Mouse (Mus musculus) thymus, adult 2 months (tissue): ENCODE results near the gene Spn. TPM values are rescaled to one million over a fixed set of nuclear protein-coding genes. Genes with fewer than 3 reads are reported as not detected.

Experiments
- DNase-seq: peaks from one replicate; pipeline ENCODE4 v3.0.0; 2021
- H3K27ac ChIP-seq: fragments of 200-500 bp; 2 replicates; pipeline ENCODE4 v1.5.1; 2012; ENCODE audit warnings: low read length, control low read depth; ENCODE audit not compliant: control insufficient read depth, insufficient read depth
- H3K27me3 ChIP-seq: fragments of 200-500 bp; 2 replicates; pipeline ENCODE4 v1.6.1; 2012; ENCODE audit warnings: mild to moderate bottlenecking, low read length, moderate library complexity, mixed read lengths; ENCODE audit not compliant: control insufficient read depth, insufficient read depth
- H3K36me3 ChIP-seq: fragments of 200-500 bp; 2 replicates; pipeline ENCODE4 v1.6.1; 2012; ENCODE audit warnings: mild to moderate bottlenecking, low read length, moderate library complexity; ENCODE audit not compliant: control insufficient read depth, insufficient read depth
- H3K4me1 ChIP-seq: fragments of 200-500 bp; replicated peaks from 2 replicates; pipeline ENCODE4 v1.6.1; 2012; ENCODE audit warnings: low read length; ENCODE audit not compliant: control insufficient read depth, insufficient read depth
- H3K4me3 ChIP-seq: fragments of 200-500 bp; 2 replicates; pipeline ENCODE4 v1.5.1; 2012; ENCODE audit warnings: mild to moderate bottlenecking, low read length, control low read depth, moderate library complexity; ENCODE audit not compliant: control insufficient read depth, insufficient read depth
- CTCF ChIP-seq: fragments of 200-500 bp; IDR thresholded peaks from 2 replicates; pipeline ENCODE4 v1.5.1; 2012; ENCODE audit warnings: mild to moderate bottlenecking, control low read depth, low read length, moderate library complexity, borderline replicate concordance; ENCODE audit not compliant: control insufficient read depth, poor library complexity, insufficient read depth; ENCODE audit errors: extremely low read depth
- POLR2A ChIP-seq: fragments of 200-500 bp; IDR thresholded peaks from 2 replicates; pipeline ENCODE4 v1.6.1; 2012; ENCODE audit warnings: mild to moderate bottlenecking, low read length, control low read depth, moderate library complexity; ENCODE audit not compliant: control insufficient read depth, poor library complexity, insufficient read depth; ENCODE audit errors: extremely low read depth
- WGBS: fragments of 180-500 bp; shearing (Covaris S2); methylation state at CpG from one replicate; pipeline ENCODE4 v1.1.7; 2018; 5-methylcytosine and 5-hydroxymethylcytosine counted together
- polyA plus RNA-seq: library from polyadenylated mRNA; depleted of rRNA; stranded (reverse); fragments of >200 nt; gene quantifications from 2 replicates; pipeline ENCODE4 v1.2.3, GENCODE M21; 2012

The Spn gene
- polyA plus RNA-seq, 1 experiment, result 135 TPM

DNA sequence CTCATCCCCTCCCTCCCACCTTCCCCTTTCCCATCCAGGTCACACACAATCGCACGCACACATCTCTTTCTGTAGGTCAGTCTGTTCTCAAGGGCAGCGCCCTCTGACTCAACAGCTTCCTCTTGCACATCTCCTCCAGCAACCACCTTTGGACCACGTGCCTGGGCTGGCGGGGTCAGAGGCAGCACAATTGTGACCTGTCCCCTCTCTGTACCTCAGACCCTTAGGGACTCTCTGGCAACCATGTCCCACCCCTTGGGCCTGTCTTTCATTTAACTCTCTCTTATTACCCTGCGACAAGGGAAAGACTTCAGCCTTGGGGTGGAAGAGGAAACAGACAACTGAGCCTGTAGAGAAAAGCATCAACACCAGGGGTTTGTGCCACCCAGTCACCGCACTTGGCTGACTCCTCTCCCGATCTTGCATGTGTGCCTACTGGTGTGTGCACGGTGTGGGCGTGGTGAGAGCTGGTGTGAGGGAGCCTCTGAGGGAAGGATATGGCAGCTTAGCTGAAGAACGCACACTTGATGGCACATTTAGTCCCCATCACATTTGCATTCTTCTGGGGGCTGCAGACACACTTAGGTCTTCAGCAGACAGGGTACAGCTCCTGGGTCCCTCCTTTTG, 2.7 kb downstream of the Spn start:
- no peaks in the 10 kb centered on the region for H3K27me3 ChIP-seq
- no peaks in the 10 kb centered on the region for H3K36me3 ChIP-seq
- no peak for TF ChIP-seq POLR2A
- TF ChIP-seq CTCF, result no peak
- peaks cover 43% of the 10 kb centered on the region for H3K4me1 ChIP-seq
- DNase-seq, result peak; percentile 62
- 16% methylated on average over 11 of the region's 11 CpGs for WGBS
- peak overlapping the region; percentile 7; the same call in 1 of the 2 replicates for H3K27ac ChIP-seq
- H3K4me3 ChIP-seq, result peak overlapping the region; percentile 13

DNA sequence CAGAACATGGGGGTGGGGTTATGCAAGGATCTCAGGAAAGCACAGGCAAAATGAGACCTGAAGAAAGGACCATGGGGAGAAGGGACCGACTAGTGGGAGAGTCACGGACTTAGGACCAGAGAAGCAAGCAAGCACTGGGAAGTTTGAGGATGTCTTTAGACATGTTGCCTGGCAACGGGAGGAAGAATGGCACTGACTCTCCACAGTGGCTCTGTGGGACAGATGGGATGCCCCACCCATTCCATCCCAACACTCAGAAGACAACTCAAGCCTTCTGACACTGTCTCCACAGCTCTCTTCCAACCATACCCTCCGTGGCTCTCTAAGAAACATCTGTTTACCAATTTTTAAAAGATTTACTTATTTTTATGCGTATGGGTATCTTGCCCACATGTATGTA, 4.5 kb downstream of the Spn start:
- no peak overlapping the region for H3K4me3 ChIP-seq
- no peak for TF ChIP-seq CTCF
- no peak for TF ChIP-seq POLR2A
- H3K36me3 ChIP-seq, result no peaks in the 10 kb centered on the region
- no peak for DNase-seq
- 88% methylated on average over 5 of the region's 5 CpGs for WGBS
- no peaks in the 10 kb centered on the region for H3K27me3 ChIP-seq
- no peak overlapping the region for H3K27ac ChIP-seq
- peaks cover 43% of the 10 kb centered on the region for H3K4me1 ChIP-seq

DNA sequence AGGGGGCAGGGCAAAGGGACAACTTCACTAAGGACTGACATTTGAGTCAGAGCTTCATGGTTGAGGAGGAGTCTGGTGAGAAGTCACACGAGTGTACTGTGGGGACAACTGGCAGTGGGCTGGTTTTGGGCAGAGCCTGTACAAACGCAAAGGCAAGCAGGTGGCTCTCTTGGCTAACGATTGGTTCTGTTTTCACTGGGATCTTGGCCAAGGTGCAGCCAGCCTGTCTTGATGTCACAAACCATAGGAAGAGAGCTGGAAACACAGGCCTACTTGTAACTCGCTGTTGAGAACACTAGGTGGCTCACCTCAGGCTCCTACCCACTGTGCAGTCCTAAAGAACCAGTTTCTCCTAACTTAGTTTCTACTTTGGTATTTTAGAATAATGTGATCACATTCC, 8.0 kb downstream of the Spn start:
- peak; percentile 34 for DNase-seq
- H3K27ac ChIP-seq, result no peak overlapping the region
- no peak for TF ChIP-seq CTCF
- peaks cover 19% of the 10 kb centered on the region for H3K4me1 ChIP-seq
- 14% methylated on average over 4 of the region's 4 CpGs for WGBS
- H3K27me3 ChIP-seq, result no peaks in the 10 kb centered on the region
- no peaks in the 10 kb centered on the region for H3K36me3 ChIP-seq
- H3K4me3 ChIP-seq, result no peak overlapping the region

DNA sequence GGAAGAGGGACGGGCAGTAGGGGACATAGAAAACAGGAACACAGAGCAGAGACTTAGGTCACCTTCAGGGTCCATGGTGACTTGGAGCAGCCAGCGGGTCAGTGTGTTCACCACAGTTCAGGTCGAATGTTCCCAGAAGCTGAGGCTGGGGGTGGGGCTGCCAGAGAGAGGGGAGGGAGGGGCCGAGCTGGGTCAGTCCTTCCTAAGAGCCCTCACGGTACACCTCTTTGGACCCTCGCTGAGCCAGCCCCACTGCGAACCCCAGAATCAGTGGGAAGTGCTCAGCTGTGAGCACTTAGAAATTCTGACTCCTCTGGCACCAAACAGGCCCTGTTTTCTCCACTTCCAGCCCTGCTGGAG, 15.7 kb downstream of the Spn start, which contains the start of gene Qprt:
Gene Qprt (minus strand): TSS at position 316 of the 360 bp plus-strand sequence.
- 90% methylated on average over 7 of the region's 7 CpGs for WGBS
- TF ChIP-seq POLR2A (no peak), CTCF (no peak)
- H3K4me1 ChIP-seq, result peaks cover 5% of the 10 kb centered on the region
- H3K27ac ChIP-seq, result no peak within 1 kb of the TSS
- no peaks in the 10 kb centered on the region for H3K36me3 ChIP-seq
- no peaks in the 10 kb centered on the region for H3K27me3 ChIP-seq
- no peak within 1 kb of the TSS for H3K4me3 ChIP-seq
- no peak for DNase-seq

DNA sequence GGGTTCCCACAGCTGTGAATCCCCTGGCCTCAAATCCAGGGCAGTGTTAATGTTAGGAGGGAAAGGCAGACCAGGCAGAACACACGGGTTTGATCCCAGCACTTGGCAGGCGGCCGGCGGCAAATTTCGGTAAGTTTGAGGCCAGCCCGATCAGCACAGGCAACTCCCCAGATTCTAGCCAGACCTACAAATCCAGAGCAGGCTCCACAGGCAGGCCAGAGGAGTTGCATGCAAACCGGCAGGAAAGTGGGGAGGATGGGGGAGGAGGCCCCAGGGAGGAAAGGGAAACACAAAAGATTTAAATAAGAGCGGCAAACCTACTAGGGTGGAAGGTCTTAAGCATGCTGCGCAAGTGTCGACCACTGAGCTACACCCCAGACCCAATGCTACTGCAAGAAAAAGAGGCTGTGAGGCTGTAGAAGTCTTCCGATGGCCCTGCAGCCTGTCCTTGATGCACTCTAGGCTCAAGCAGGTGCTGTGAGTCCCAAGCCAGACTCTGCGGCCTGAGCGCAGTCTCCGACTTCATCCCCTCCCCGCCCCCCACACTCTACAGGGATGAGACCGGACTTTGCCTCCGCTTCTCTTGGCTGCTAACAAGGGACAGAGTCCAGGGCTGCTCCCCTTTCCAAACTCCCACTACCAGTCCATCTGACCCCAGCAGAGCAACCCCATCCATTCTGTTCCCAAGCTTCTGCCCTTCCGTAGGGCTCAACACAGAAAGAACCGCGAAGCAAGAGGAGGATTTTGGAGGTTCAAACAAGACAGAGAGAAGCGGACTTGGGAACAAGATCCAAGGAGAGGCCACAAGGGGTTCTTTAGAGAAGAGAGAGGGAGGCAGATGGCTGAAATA, 16.3 kb downstream of the Spn start:
- 90% methylated on average over 21 of the region's 21 CpGs for WGBS
- H3K36me3 ChIP-seq, result no peaks in the 10 kb centered on the region
- no peak overlapping the region for H3K27ac ChIP-seq
- no peak overlapping the region for H3K4me3 ChIP-seq
- no peak for DNase-seq
- H3K27me3 ChIP-seq, result no peaks in the 10 kb centered on the region
- TF ChIP-seq POLR2A, result no peak
- TF ChIP-seq CTCF, result no peak
- H3K4me1 ChIP-seq, result no peaks in the 10 kb centered on the region

DNA sequence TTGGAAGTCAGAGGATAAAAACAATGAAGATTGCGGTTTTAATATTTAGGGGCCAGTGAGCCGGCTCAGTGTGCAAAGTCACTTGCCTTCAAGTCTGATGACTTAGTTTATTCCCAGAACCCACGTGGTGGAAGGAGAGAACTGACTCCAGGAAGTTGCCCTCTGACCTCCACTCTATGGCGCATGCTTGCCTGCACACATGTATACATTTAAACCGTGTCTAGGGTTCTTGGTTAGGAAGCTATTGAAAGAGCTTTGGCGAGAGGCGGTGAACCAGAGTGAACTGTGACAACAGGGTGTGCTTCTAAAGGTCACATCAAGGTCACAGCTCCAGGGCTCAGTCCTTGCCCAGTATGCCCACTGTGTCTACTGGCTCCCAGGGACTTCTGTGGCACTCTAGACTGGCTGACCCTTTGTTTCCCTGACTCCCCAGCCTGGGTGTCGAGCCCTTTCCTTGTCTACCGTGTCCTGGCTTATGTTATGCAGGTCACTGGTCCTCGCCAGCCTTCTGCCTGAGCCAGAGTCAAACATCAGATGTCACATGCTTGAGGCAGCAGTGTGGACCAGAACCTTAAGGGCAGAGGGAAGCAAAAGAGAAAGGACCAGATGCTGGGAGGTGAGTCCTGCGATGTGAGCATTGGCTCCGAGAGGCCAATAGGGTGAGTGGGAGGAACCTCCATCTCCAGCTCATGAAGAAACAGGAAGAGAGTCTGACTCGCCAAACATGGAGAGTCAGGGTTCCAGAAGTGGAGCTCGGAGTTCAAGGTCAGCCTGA, 18.8 kb downstream of the Spn start:
- DNase-seq, result no peak
- WGBS, result 87% methylated on average over 14 of the region's 14 CpGs
- H3K4me3 ChIP-seq, result no peak overlapping the region
- no peaks in the 10 kb centered on the region for H3K36me3 ChIP-seq
- no peak overlapping the region for H3K27ac ChIP-seq
- TF ChIP-seq POLR2A (no peak), CTCF (no peak)
- no peaks in the 10 kb centered on the region for H3K27me3 ChIP-seq
- H3K4me1 ChIP-seq, result peaks cover 6% of the 10 kb centered on the region
